Mouse (Mus musculus): ENCODE results near the gene H2al1n. TPM values are rescaled to one million over a fixed set of nuclear protein-coding genes. Genes with fewer than 3 reads are reported as not detected.
"Not testable (repeated sequence)": the region's sequence is repeated elsewhere in the genome, so short reads cannot be mapped to it uniquely, and the experiment has no call there.

The H2al1n gene
- not detected in 2 replicates for polyA plus RNA-seq (2012; rRNA removed)

- not testable (repeated sequence) for DNase-seq (ENCODE audit: extremely low spot score in 1 of 2, low spot score in 1 of 2)
These were observed at the start of gene H2al1n for GRCm38 (mm10) chrX:14210848-14211247. Gene H2al1n (plus strand): TSS chrX:14211148.

GRCm38 (mm10) chrX:14199284-14199683 lies 11.7 kb upstream of the H2al1n start:
- DNase-seq (ENCODE audit: extremely low spot score in 1 of 2, low spot score in 1 of 2), result no peak

GRCm38 (mm10) chrX:14206112-14206875 lies 4.7 kb upstream of the H2al1n start:
- peak; percentile 5 to 28 for DNase-seq (ENCODE audit: extremely low spot score in 1 of 2, low spot score in 1 of 2)

GRCm38 (mm10) chrX:14229218-14229617 lies 18.3 kb downstream of the H2al1n start:
- DNase-seq (ENCODE audit: extremely low spot score in 1 of 2, low spot score in 1 of 2), result peak in 1 of 2 experiments; percentile 16

GRCm38 (mm10) chrX:14259597-14260239 lies 48.8 kb downstream of the H2al1n start:
- peak; percentile 2 to 29 for DNase-seq (ENCODE audit: extremely low spot score in 1 of 2, low spot score in 1 of 2)
